Mouse (Mus musculus) ZHBTc4 (cell line): ENCODE measurements around the gene Fkbp5.

Source experiments
- DNase-seq: peaks from one replicate; pipeline ENCODE4 v3.0.0-alpha.2; 2011; ENCODE audit warnings: low read depth, low spot score

The Fkbp5 gene

DNA sequence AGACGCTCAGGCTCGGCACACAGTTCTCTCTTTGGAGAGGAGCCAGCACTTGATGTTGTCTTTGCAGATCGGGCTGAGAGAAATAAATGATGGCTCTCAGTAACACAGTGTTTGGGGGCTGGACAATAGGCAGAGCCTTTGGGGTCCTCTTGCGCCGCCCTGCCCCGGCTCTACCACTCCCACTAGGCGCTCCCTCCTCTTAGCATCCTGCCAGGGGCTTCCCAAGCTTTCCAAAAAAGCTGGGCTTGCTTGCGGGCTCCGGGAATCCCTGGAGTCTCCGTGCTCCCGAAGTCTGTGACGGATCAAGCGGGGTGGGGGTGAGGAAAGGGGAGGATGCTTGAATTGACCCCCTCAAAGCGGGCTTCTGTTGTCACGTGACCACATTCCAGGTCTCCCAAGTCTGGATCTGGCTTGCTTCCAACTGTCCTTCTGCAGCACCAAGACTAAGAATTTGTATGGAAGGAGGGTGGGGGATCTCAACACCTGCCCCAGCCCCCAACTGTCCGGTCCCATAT, at the start of gene Fkbp5:
Gene Fkbp5, minus strand, starts transcription at position 87 of the 515 bp plus-strand sequence.
- peak; percentile 47 for DNase-seq

DNA sequence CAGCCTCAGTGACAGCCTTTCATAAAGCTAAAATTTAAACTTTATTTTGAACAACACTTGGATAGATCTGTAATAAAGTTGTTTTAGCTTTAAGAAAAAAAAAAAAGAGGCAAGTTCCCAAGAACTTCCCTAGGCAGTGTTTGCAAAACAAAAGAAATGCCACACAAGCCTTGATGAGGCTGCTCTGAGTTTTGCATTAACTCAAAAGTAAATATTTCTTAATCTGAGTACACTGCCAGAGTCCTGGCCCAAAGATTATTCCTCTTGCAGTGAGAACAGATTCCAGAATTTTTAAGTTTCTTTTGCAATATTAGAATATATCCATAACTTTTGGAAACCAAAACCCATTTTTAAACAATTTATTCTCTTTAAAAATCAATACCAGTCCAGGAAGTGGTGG, 47.9 kb upstream of the Fkbp5 start:
- no peak for DNase-seq

DNA sequence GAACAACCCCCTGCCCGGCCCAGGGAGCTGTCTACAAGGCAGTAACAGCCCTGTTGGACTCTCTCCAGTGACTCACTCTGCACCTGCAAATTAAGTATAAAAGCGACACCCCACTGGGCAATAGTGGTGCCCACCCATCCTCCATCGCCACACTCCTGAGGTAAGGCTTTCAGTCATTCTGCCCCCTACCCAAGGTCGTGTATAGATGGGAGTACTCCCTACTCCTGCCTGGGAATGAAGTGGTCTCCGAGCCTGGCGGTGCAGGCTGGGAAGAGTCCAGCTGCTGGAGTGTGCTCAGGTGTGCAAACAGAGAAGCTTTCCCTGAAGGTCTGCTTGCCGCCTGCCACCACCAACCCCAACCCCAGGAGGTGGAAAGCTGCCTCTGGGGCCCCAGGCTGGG, 44.3 kb upstream of the Fkbp5 start:
- peak; percentile 44 for DNase-seq

GRCm38 (mm10) chr17:28560598-28560997, 43.3 kb upstream of the Fkbp5 start, which contains the start of gene Clps:
Gene Clps (minus strand): TSS chr17:28560766.
- no peak for DNase-seq

GRCm38 (mm10) chr17:28557772-28558171, 40.4 kb upstream of the Fkbp5 start:
- no peak for DNase-seq

GRCm38 (mm10) chr17:28556635-28557396, 39.5 kb upstream of the Fkbp5 start:
- DNase-seq, result peak; percentile 81

DNA sequence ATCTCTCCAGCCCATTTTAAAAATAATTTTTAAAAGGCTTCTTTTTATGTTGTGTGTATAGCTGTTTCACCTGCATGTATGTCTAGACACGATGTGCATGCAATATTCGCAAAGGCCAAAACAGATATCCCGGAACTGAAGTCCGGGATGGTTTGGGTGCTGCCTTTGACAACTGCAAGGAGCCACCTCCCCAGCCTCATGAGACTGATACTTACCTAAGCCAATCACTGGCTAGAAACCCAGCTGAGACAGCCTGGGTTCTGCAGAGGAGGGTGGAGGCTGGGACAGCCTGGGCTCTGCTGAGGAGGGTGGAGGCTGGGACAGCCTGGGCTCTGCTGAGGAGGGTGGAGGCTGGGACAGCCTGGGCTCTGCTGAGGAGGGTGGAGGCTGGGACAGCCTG, 36.7 kb upstream of the Fkbp5 start:
- peak; percentile 72 for DNase-seq

DNA sequence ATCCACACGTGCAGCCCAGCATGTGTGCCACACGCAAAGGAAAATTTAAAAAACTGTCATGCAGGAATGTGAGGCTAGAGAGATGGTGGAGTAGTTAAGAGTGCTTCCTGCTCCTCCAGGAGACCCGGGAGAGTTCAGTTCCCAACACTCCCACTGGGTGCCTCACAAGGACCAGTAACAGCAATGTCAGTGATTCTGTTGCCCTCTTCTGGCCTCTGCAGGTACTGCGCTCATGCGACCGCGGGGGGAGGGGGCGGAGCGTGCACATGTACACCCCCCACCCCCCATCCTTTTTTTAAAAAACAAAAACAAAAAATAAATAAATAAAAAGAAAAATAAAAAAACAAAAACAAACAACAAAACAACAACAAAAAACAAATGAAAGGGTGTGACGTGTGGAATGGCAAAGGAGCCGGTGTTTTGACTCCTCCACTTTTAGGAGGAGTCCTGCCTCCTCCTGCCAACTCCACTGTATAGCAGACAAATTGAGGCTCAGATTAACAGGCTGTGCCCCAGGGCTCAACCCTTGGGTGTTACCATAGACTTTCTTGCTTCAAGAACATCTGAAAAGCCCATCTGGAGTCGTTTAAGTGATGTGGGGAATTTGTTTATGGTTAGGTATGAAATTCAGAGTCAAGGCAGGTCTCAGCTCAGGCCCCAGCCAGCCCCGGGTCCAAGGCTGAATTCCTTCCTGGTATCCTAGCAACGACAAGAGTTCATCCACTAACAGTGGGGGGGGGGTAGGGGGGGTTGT, 35.9 kb upstream of the Fkbp5 start:
- peak; percentile 93 for DNase-seq

DNA sequence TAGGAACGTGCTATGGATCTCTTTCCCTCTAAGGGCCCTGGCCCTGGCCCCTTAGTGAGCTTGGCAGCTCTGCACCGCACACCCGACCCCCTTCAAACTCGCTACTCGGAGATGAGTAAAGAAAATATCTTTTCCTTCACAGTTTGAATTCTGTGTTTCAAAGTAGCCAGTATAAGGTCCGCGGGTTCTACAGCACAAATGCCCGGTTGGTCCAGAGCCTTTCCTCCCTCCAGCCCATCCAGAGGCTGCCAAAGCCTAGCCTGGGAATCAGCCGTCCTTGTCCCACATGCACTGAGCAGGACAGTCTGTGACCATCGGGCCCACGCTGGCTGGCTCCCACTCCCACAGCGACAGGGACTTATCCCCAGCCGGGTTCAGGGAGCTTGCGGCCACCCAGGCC, 31.8 kb upstream of the Fkbp5 start, which contains the start of gene Clpsl2:
Gene Clpsl2, plus strand, starts transcription at position 301 of the 400 bp plus-strand sequence.
- no peak for DNase-seq

- DNase-seq, result no peak
These were observed 31.2 kb upstream of the Fkbp5 start for GRCm38 (mm10) chr17:28548550-28548949.

- no peak for DNase-seq
These were observed 29.6 kb upstream of the Fkbp5 start for GRCm38 (mm10) chr17:28546925-28547324.

- DNase-seq, result peak; percentile 85
These were observed 20.6 kb upstream of the Fkbp5 start for GRCm38 (mm10) chr17:28537881-28538280.

GRCm38 (mm10) chr17:28533327-28533726, 16.0 kb upstream of the Fkbp5 start:
- DNase-seq, result peak; percentile 53

- DNase-seq, result no peak
These were observed 15.2 kb upstream of the Fkbp5 start for GRCm38 (mm10) chr17:28532557-28532956.

DNA sequence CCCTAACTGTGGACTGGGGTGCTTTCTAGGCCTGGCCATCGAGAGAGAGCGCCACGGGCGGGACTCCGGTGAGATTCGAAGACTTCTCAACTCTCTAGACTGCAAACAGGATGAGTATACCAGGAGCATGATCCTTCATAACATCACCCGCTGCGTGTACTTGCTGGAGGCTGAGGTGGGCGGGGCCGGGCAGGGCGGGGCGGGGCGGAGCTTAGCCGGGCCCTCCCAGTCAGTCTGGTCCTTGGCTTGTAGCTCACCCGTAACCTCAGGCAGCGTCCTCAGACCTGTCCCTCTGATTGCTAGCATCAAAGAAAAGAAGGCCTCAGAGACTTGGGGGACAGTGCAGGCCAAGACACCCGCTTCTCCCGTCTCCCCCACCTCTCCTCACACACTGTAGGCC, 14.6 kb upstream of the Fkbp5 start:
- peak; percentile 82 for DNase-seq

DNA sequence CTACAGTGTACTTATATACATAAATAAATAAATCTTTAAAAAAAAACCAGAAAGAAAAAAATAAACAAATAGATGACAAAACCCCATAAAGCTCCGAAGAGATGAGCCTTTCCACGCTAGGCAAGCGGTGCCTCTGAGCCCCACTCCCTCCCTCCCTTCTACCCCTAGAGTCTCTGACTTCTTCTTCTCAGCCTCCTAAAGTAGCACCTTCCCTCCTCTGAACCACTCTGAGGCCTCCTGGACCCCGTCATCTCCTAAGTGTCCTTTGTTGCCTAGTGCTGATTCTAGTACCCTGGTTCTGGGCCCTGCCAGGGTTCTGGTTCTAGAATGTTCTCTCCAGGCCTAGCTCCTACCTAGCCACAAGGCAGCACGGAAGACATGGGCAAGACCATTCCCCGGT, 13.2 kb upstream of the Fkbp5 start, which contains the start of gene Armc12:
Gene Armc12, plus strand, starts transcription at position 301 of the 400 bp plus-strand sequence.
- no peak for DNase-seq

DNA sequence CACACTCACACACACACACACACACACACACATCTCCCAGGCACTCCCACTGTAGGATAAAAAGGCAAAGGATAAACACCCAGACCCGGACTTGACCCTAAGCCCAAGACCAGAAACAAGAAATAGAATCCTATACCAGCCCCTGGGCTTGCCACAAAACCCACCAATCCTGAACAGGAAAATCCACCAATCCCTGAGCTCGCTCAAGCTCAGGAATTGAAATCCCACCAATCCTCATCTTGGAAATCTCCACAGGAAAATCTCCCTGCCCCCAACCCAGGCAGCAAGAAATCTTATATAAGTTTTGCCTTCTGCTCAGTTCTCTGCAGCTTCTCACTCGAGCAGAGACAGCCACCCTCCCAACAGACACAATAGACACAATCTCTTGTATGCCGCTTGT, 11.8 kb upstream of the Fkbp5 start:
- peak; percentile 65 for DNase-seq

DNA sequence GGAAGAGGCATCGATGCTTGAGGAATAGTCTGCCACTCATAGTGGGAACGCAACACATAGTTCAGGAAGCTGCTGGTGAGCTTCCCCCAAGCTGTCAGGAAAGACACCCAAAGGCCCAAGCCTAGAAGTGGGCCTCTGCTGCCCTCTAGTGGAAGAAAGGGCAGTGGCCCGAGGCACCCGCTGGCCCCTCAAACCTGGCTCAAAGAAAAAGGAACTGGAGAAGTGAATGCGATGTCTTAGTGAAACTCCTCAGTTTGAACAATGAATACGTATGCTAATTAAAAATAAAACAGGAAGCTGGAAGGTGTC, 10.7 kb upstream of the Fkbp5 start:
- DNase-seq, result peak; percentile 83

GRCm38 (mm10) chr17:28527184-28528042, 10.1 kb upstream of the Fkbp5 start:
- no peak for DNase-seq

- no peak for DNase-seq
These were observed 7.6 kb upstream of the Fkbp5 start for GRCm38 (mm10) chr17:28524831-28525430.

DNA sequence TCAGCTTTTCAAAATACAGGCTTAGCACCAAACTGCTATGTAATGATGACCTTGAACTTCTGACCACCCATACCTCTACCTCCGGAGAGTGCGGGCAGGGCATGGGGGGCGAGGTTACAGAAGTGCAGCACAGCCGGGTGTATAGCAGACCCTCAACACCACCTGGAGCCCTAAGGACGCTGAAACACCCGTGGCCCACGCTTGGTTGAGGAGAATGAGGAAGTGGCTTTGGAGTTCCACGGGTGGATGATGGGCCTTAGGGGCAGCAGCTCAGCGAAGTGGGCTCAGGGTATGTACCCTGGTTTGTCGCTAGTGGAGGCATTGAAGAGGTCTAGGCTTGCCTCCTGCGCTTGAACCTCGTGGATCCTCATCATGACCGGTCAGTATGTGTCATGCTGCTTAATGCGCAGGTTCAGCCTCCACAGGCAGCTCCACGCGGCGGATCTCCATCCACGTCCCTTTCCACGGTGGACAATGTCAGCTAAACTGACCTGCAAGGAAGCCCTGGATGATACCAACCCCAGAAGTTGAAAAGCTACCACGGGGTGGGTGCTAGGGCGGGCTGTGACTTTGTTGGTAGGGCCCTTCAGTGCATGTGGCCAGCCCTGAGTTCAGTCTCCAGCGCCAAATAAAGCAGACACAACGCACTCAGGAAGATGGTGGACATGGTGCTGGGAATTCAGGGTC, 6.8 kb upstream of the Fkbp5 start:
- no peak for DNase-seq
